Mouse (Mus musculus) cerebral cortex, adult 2 months (tissue): ENCODE results near the gene Gm3139.

Experiments
- WGBS: fragments of 180-500 bp; shearing (Covaris S2); methylation state at CpG from one replicate; pipeline ENCODE4 v1.1.7; 2018; 5-methylcytosine and 5-hydroxymethylcytosine counted together

The Gm3139 gene

GRCm38 (mm10) chr5:94525987-94526386 lies at the start of gene Gm3139:
Gm3139 (plus strand) TSS chr5:94526287.
- WGBS: no CpG with 5 or more reads among the region's 2 CpGs
